8 mouse cellular contexts compared by ENCODE assay signal in genomic region chr17:46857361-46857902, GRCm38 (mm10). TPM values are rescaled to one million over a fixed set of nuclear protein-coding genes. Genes with fewer than 3 reads are reported as not detected.
DNase-seq lines count a peak whose midpoint lies in the region; ATAC-seq lines count a peak whose summit lies in the region.

No protein-coding gene starts in this region.

- peak overlapping the region; percentile 93 for H3K4me3 ChIP-seq in hindbrain, embryonic 11.5 days (ENCODE audit: low read depth, low read length)

- H3K36me3 ChIP-seq in hindbrain, embryonic 11.5 days (ENCODE audit: control insufficient read depth, insufficient read depth, low read length), result no peaks in the 10 kb centered on the region

- H3K4me1 ChIP-seq in hindbrain, embryonic 11.5 days (replicated peaks; ENCODE audit: control insufficient read depth, insufficient read depth, low read length), result no peaks in the 10 kb centered on the region; the same call in 1 of the 2 replicates

- DNase-seq in NIH3T3 (ENCODE audit: low read depth), result peak; percentile 92
- DNase-seq in cerebellum, adult 9-11 months, result peak; percentile 80
- DNase-seq in frontal cortex, adult 2 months (ENCODE audit: extremely low spot score in 1 of 2, low spot score in 1 of 2), result peak; percentile 55 to 77
- peak; percentile 84 for DNase-seq in hindbrain, embryonic 11.5 days (ENCODE audit: low spot score)
- peak; percentile 82 to 85 for DNase-seq in layer of hippocampus, postnatal 36 days
- peak; percentile 71 for DNase-seq in lung, postnatal 25 days (ENCODE audit: low spot score)
- DNase-seq in retina, postnatal 1 day, result peak; percentile 92
- DNase-seq in urinary bladder, postnatal 10 days (ENCODE audit: low spot score), result peak; percentile 39

- H3K9ac ChIP-seq in hindbrain, embryonic 11.5 days (ENCODE audit: low read depth, low read length), result peak overlapping the region; percentile 100

- no peaks in the 10 kb centered on the region for H3K27me3 ChIP-seq in hindbrain, embryonic 11.5 days (ENCODE audit: control insufficient read depth, insufficient read depth, low read length)

- 1% methylated on average over 19 of the region's 52 CpGs for WGBS in hindbrain, embryonic 11.5 days

- peak overlapping the region; percentile 35 for H3K4me2 ChIP-seq in hindbrain, embryonic 11.5 days (replicated peaks; ENCODE audit: low read depth, low read length)

- H3K27ac ChIP-seq in hindbrain, embryonic 11.5 days (ENCODE audit: low read depth, low read length), result peak overlapping the region; percentile 100

- ATAC-seq in hindbrain, embryonic 11.5 days (ENCODE audit: low FRiP score), result peak; percentile 78

- no peaks in the 10 kb centered on the region for H3K9me3 ChIP-seq in hindbrain, embryonic 11.5 days (ENCODE audit: control insufficient read depth, low read length)

RNA-seq across cellular contexts. Expression of gene Bicral, which starts 0.8 kb away (rescaled TPM):
- 37.4 and 38.6 TPM in 2 replicates for polyA plus RNA-seq in frontal cortex, adult 2 months (2012; rRNA removed)
- polyA plus RNA-seq in hindbrain, embryonic 11.5 days (2014; fragmentation: Nextera tagmentation; extraction: Ambion mirVana), result 5.5 and 7.1 TPM in 2 replicates
- 10 to 100 TPM; 48.2 to 62.2 TPM for total RNA-seq in layer of hippocampus, postnatal 36 days (2021)

RNA-seq across cellular contexts. Expression of gene Tbcc, which starts 33.1 kb away (rescaled TPM):
- 26.5 and 27.3 TPM in 2 replicates for polyA plus RNA-seq in frontal cortex, adult 2 months (2012; rRNA removed)
- 74.1 and 84.3 TPM in 2 replicates for polyA plus RNA-seq in hindbrain, embryonic 11.5 days (2014; fragmentation: Nextera tagmentation; extraction: Ambion mirVana)
- total RNA-seq in layer of hippocampus, postnatal 36 days (2021), result 10 to 100 TPM; 29.0 to 32.8 TPM

RNA-seq across cellular contexts. Expression of gene Prph2, which starts 52.8 kb away (rescaled TPM):
- 0.04 TPM in 1 of 2 replicates, not detected in the other for polyA plus RNA-seq in frontal cortex, adult 2 months (2012; rRNA removed)
- polyA plus RNA-seq in hindbrain, embryonic 11.5 days (2014; fragmentation: Nextera tagmentation; extraction: Ambion mirVana), result not detected in 2 replicates
- not detected for total RNA-seq in layer of hippocampus, postnatal 36 days (2021)

Comparison
In these comparisons a context has a peak if more than half of its experiments do, and no peak if none do; other contexts are left out.
1. Peak in every context shown above with its lines: DNase-seq, ATAC-seq, H3K4me3 ChIP-seq and H3K27ac ChIP-seq.
2. DNase-seq: peak in every context shown above with its lines; median percentile 92 in NIH3T3; 92 in retina, postnatal 1 day; 84 in hindbrain, embryonic 11.5 days; 84 in layer of hippocampus, postnatal 36 days; 80 in cerebellum, adult 9-11 months; 71 in lung, postnatal 25 days; 66 in frontal cortex, adult 2 months; 39 in urinary bladder, postnatal 10 days.